Mouse (Mus musculus): ENCODE measurements at regions not wholly inside any gene's neighbourhood (a gene's known extent, or its start where the extent isn't known, plus 50 kb on each side); places are given as distances from the start of the nearest gene placed in this dataset.

DNA sequence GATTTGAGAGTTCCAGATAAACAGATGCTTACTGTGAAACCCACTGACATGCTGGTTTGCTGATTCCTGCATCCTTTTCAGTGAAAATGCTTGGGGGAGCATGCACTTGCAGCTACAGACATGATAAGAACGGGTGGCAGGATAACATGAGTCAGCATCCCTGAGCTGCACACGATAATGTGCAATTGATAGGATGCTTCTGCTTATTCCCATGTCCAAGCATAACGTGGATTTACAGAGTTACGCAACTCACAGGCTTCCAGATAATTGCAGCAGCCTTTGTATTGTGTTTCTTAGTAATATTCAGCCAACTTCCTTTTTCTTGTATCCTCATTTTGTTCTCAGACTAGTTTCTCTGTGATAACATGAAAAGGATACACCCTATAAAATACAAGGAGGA is 245.7 kb downstream of the Flrt2 start:
- DNase-seq (ENCODE audit: low spot score in 2 of 2) = no peak

GRCm38 (mm10) chr12:95940465-95941012 is 248.5 kb downstream of the Flrt2 start:
- DNase-seq (ENCODE audit: low spot score in 2 of 2) = no peak

GRCm38 (mm10) chr12:95959786-95960504 is 267.9 kb downstream of the Flrt2 start:
- no peak for DNase-seq (ENCODE audit: low spot score in 2 of 2)

DNA sequence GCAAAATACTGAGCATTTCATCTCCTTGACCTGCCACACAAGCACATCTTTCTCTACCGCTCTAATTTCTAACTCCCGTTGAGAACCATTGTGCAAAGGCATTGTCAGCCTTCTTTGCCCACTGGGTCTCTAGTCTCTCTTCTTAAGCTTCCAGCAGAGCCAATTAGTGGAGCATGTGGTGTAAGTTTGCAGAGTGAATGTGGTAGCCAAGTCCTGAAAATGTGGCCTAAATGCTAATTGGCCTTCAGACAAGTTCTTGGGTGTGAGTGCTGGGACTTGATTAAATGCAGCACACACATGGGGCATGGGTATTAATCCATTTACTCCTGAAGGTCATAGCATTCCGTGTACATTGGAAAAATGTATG is 268.5 kb downstream of the Flrt2 start:
- DNase-seq (ENCODE audit: low spot score in 2 of 2) = peak in 1 of 2 experiments; percentile 24

GRCm38 (mm10) chr12:95962817-95963216 is 270.8 kb downstream of the Flrt2 start:
- DNase-seq (ENCODE audit: low spot score in 2 of 2) = no peak

DNA sequence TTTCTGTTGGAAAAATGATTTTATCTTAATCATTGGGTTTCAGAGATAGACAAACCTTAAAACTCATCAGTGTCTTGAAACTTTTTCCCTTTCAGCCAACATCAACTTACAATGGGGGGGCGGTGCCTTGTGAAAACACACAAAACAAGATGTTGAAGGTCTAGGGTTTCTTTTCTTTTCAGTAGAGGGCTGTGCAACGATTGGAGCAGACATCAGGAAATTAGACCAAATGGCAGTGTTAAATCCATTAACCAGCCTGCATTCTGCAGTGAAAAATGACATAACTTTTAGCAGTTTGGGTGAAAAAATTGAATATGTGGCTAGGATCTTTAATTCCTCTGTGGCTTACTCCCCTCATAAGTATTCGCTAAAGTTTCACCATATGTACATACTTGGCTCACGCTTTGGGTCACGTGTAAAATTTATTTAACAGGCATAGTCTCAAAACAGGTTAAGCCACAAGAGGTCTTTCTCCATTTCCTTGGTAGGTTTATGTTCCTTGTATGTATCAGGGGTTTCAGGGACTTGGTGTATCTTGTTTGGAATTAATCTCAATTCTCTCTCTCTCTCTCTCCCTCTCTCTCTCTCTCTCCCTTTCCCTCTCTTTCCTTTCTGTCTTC is 296.8 kb downstream of the Flrt2 start:
- DNase-seq (ENCODE audit: low spot score in 2 of 2) = no peak

DNA sequence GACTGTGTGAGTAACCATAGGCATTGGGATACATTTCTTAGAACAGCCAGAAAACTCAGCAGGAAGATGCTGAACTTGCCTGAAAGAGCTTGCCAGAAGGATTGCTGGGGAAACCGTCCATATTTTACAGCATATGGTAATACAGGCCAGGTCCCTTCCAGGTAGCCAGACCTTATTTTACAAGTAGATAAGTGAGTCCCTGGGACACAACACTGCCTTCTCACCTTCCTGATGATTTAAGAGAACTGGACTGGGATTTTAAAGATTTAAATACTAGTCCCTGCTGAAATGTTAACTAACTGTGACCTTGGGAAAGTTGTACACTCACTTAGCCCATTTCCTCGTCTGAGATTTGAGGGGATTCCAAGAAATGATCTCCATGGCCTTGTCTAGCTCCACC is 302.9 kb downstream of the Flrt2 start:
- no peak for DNase-seq (ENCODE audit: low spot score in 2 of 2)

- no peak for DNase-seq (ENCODE audit: low spot score in 2 of 2)
Observed at GRCm38 (mm10) chr12:96030180-96030579, 338.2 kb downstream of the Flrt2 start.

- no peak for DNase-seq (ENCODE audit: low spot score in 2 of 2)
Observed at GRCm38 (mm10) chr12:96075365-96075764, 383.3 kb downstream of the Flrt2 start.

GRCm38 (mm10) chr12:96090995-96091394 is 399.0 kb downstream of the Flrt2 start:
- DNase-seq (ENCODE audit: low spot score in 2 of 2) = no peak

- no peak for DNase-seq (ENCODE audit: low spot score in 2 of 2)
Observed at GRCm38 (mm10) chr12:96106254-96106653, 414.2 kb downstream of the Flrt2 start.

DNA sequence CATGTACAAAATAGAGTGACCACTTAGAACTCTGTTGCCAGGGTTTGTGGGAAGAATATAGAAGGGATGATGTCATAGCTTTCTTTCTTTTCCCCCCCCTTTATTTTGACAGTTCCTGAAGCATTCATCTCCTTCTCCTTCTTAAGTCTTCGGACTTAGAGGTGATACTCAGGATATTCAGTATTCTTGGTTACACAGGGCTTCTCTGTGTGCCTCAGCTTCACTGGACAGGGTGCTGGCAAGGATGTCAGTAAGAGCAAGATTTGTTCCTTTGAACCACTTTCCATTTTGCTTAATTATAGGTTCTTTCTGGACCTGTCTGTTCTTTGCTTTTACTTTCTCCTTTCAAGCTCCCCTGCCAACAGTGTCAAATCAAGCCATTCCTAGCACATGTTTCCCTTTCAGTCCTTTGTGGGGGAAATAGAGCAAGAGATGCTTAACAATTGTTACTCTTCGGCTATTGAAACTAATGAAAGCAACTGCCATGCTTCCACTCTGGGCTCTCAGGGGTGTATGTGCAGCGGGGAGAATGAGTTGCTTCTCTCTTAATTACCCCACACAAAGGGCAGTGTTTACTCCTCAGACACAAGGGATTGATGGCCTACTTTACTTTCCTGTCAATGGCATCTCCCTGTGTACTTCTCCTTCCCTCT is 422.8 kb downstream of the Flrt2 start:
- DNase-seq (ENCODE audit: low spot score in 2 of 2) = peak in 1 of 2 experiments; percentile 8

DNA sequence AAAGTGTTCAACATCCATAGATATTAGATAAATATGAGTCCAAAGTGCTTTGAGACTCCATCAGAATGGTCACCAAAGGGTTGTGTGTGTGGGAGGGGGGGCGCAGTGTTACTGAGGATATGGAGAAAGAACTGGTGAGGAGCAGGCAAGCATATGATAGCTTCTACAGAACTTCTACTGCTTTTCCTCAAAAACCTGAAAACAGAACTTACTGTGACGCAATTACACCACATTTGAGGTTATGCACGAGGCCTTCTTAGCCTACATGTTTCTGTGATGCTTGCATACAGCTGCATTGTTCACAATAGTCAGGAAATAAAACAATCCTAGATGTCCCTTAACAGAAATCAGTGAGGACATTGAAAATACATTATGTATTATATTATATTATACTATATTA is 425.5 kb downstream of the Flrt2 start:
- DNase-seq (ENCODE audit: low spot score in 2 of 2) = no peak

- no peak for DNase-seq (ENCODE audit: low spot score in 2 of 2)
Observed at GRCm38 (mm10) chr12:96124156-96124931, 432.3 kb downstream of the Flrt2 start.

- no peak for DNase-seq (ENCODE audit: low spot score in 2 of 2)
Observed at GRCm38 (mm10) chr12:96129870-96130454, 437.9 kb downstream of the Flrt2 start.

GRCm38 (mm10) chr12:96130796-96131512 is 438.9 kb downstream of the Flrt2 start:
- DNase-seq (ENCODE audit: low spot score in 2 of 2) = no peak

- no peak for DNase-seq (ENCODE audit: low spot score in 2 of 2)
Observed at GRCm38 (mm10) chr12:96134136-96134535, 442.1 kb downstream of the Flrt2 start.

DNA sequence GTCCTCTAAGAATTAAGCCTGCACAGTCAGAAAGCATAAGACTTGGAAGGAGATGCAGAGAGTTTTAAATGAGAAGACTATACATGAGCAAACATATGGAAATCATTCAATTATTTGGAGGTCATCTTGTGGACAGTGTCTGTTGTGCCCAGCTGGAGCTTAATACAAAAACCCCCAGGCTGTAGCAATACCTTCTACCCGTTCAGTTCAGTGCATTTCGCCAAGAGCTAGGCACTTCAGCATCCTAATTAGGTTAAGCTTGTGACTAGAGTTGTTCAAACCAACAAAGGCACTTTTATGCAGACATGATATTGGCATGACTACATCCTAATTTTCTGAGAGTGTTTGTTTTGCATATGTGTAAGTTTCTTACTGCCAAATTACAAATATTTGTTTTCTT is 449.7 kb downstream of the Flrt2 start:
- DNase-seq (ENCODE audit: low spot score in 2 of 2) = no peak

DNA sequence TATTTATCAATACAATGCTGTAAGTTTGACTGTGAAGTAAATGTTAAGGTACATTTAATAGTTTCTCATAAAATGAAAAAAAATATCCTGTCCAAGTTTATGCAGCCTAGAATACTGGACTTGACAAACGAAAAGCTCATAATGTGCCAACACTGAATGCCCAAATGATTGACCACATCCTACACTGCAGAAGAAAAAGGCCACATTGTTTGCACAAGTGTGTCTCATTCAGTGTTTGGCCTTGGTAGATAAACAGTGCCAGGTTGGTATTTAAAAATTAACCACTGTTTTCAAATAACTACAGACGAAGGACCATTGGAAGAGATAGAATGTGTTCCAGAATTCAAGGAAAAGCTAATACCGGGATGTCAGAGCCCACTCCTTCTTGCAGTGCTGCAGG is 462.1 kb downstream of the Flrt2 start:
- DNase-seq (ENCODE audit: low spot score in 2 of 2) = no peak

DNA sequence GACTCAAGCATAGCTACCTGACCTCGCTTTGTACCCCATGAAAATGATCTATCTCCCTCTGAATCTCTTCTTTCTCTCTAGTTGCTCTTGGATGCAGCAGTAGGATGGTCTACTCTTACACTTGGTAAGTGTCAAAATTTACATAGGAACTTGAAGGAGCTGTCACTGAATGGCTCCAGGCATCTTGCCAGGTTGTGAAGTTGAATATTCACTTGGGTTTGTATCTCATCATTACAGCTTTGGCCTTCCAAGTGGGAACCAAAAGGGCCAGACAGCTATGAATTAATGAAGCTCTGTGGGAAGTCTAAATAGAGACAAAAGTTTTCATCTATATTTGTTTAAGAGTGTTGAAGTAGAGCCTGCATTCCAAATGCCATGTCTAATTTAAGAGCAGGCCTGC is 475.5 kb downstream of the Flrt2 start:
- no peak for DNase-seq (ENCODE audit: low spot score in 2 of 2)

GRCm38 (mm10) chr12:96198928-96199327 is 506.9 kb downstream of the Flrt2 start:
- DNase-seq (ENCODE audit: low spot score in 2 of 2) = no peak

Data from layer of hippocampus, adult 18-20 months (tissue).